Mouse (Mus musculus) forebrain, embryonic 11.5 days (tissue): ENCODE data around the gene Atp6v0a1. TPM values are rescaled to one million over a fixed set of nuclear protein-coding genes. Genes with fewer than 3 reads are reported as not detected.
A peak's percentile ranks its signal among the peaks of the same experiment; 100 is the strongest.

Experiments
- ATAC-seq: fragments of 200-750 bp; cut with Nextera tagmentation; replicated peaks from 2 replicates; pipeline ENCODE4 v1.8.0; 2017; ENCODE audit warnings: moderate TSS enrichment; ENCODE audit not compliant: low FRiP score
- DNase-seq: peaks from one replicate; pipeline ENCODE4 v3.0.0-alpha.2; 2017; ENCODE audit warnings: low spot score
- H3K27ac ChIP-seq: fragments of 300-500 bp; sonication (generic); 2 replicates; pipeline ENCODE4 v1.5.1; 2014; ENCODE audit warnings: low read depth, low read length
- H3K27me3 ChIP-seq: fragments of 300-500 bp; sonication (generic); 2 replicates; pipeline ENCODE4 v1.6.1; 2014; ENCODE audit warnings: mild to moderate bottlenecking, low read length, mixed read lengths; ENCODE audit not compliant: control insufficient read depth, insufficient read depth
- H3K36me3 ChIP-seq: fragments of 300-500 bp; sonication (generic); 2 replicates; pipeline ENCODE4 v1.6.1; 2014; ENCODE audit warnings: mild to moderate bottlenecking, low read length, moderate library complexity, mixed read lengths; ENCODE audit not compliant: control insufficient read depth, insufficient read depth
- H3K4me1 ChIP-seq: fragments of 300-500 bp; sonication (generic); replicated peaks from 2 replicates; pipeline ENCODE4 v1.6.1; 2014; ENCODE audit warnings: low read length, mixed read lengths; ENCODE audit not compliant: control insufficient read depth, insufficient read depth
- H3K4me2 ChIP-seq: fragments of 300-500 bp; sonication (generic); 2 replicates; pipeline ENCODE4 v1.6.1; 2014; ENCODE audit warnings: low read depth, mild to moderate bottlenecking, low read length, moderate library complexity, mixed read lengths; ENCODE audit not compliant: severe bottlenecking
- H3K4me3 ChIP-seq: fragments of 300-500 bp; sonication (generic); 2 replicates; pipeline ENCODE4 v1.5.1; 2014; ENCODE audit warnings: low read depth, low read length
- H3K9ac ChIP-seq: fragments of 300-500 bp; sonication (generic); 2 replicates; pipeline ENCODE4 v1.6.1; 2014; ENCODE audit warnings: low read length
- H3K9me3 ChIP-seq: fragments of 300-500 bp; sonication (generic); 2 replicates; pipeline ENCODE4 v1.6.1; 2016; ENCODE audit warnings: low read length, mixed read lengths; ENCODE audit not compliant: control insufficient read depth
- WGBS: fragments of 180-500 bp; shearing (Covaris S2); extraction: QIAGEN DNeasy Blood & Tissue Kit; methylation state at CpG from one replicate; pipeline ENCODE4 v1.1.7; 2014; 5-methylcytosine and 5-hydroxymethylcytosine counted together
- polyA plus RNA-seq: library from polyadenylated mRNA; unstranded; fragments of >200 nt; fragmentation: Nextera tagmentation; extraction: Ambion mirVana; gene quantifications from 2 replicates; pipeline ENCODE4 v1.2.1, GENCODE M21; 2014

The Atp6v0a1 gene
- polyA plus RNA-seq, 1 experiment from 2014 or later, result 47.0 TPM

DNA sequence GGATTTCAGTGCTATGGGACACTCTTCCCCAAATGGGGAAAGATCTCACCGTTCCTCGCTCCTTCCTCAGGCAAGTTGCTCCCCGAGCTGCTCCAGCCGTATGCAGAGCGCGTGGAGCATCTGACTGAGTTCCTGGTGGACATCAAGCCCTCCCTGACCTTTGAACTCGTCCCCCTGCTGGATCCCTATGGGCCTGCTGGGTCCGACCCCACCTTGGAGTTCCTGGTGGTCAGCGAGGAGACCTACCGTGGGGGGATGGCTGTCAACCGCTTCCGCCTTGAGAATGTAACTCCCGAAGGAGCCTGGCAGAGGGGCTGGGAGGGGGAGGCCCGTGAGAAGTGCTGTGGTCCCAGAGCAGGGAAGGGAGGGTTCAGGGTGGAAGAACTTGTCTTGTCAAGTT, 75.0 kb downstream of the Atp6v0a1 start:
- Histone ChIP-seq H3K9me3 (no peaks in the 10 kb centered on the region), H3K4me2 (no peak overlapping the region), H3K36me3 (no peaks in the 10 kb centered on the region; the same call in 1 of the 2 replicates), H3K27me3 (peaks cover 24% of the 10 kb centered on the region), H3K9ac (no peak overlapping the region; the same call in 1 of the 2 replicates), H3K4me1 (peaks cover 25% of the 10 kb centered on the region), H3K27ac (no peak overlapping the region), H3K4me3 (no peak overlapping the region)
- DNase-seq, result no peak
- no peak for ATAC-seq
- WGBS, result 90% methylated on average over 14 of the region's 14 CpGs

DNA sequence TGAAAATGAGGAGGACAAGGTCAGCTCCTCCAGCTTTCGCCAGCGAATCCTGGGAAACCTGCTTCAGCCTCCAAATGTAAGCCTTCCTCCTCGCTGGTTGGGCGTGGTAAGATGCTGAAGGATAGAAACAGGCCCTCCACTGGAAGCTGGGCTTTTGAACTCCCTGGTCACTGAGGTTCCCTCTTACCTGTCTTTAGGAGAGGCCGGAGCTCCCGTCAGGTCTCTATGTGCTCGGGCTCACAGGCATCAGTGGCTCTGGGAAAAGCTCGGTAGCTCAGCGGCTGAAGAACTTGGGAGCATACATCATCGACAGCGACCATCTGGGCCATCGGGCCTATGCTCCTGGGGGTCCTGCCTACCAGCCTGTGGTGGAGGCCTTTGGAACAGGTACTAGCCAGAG, 75.6 kb downstream of the Atp6v0a1 start:
- DNase-seq, result no peak

DNA sequence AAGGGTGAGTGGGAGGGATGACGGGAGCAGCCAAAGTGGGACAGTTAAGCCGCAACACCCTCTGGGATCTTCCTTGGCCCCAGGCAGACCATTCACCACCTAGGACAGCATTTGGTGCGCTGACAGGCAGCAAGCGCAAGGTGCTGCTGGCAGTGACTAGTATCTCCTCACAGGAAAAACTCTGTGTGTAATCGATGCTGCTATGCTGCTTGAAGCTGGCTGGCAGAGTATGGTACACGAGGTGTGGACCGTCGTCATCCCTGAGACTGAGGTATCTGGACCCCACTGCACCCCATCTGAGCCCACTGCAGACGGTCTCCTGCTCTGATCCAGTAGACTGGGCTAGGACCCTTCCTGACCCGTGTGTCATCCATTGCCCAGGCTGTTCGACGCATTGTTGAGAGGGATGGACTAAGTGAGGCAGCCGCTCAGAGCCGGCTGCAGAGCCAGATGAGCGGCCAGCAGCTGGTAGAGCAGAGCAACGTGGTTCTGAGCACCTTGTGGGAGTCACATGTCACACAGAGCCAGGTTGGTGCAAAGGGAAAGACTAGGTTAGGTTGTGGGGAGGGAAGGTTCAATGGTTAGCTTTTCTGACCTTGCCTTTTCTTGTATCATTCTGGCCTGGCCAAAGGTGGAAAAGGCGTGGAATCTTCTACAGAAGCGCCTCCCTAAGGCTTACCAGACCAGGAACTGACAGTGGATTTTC, 76.5 kb downstream of the Atp6v0a1 start:
- 91% methylated on average over 18 of the region's 18 CpGs for WGBS

More for the DNA sequence above, 75.6 kb downstream of the Atp6v0a1 start:
- no peak overlapping the region for H3K9ac ChIP-seq
- H3K4me3 ChIP-seq, result no peak overlapping the region
- ATAC-seq, result no peak
- WGBS, result 92% methylated on average over 12 of the region's 12 CpGs
- H3K27ac ChIP-seq, result no peak overlapping the region
- H3K4me2 ChIP-seq, result no peak overlapping the region
- no peaks in the 10 kb centered on the region; the same call in 1 of the 2 replicates for H3K36me3 ChIP-seq
- peaks cover 25% of the 10 kb centered on the region for H3K4me1 ChIP-seq
- no peaks in the 10 kb centered on the region for H3K9me3 ChIP-seq
- peaks cover 18% of the 10 kb centered on the region for H3K27me3 ChIP-seq

DNA sequence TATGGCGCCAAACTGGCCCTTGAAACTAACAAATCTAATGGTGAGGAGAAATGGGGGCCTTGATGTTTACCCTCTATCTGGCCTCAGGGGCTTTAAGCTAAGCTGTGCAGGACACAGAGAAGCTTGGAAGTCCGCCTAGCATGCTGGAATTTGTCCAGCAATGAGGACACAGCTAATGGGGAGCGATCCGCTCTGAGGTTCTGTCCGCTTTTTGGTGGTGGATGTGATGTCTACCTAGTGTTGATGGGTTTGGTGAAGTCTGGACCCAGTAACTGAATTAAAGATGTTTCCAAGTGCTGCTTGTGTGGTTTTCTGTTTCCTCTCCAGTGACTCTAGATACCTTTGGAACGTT, 77.0 kb downstream of the Atp6v0a1 start:
- Histone ChIP-seq H3K9ac (0 out of 2 replicates have a peak overlapping the region, but pooled peaks have one; percentile 2), H3K36me3 (peaks cover 4% of the 10 kb centered on the region; the same call in 1 of the 2 replicates)
- 80% methylated on average over 6 of the region's 6 CpGs for WGBS

More for the DNA sequence above, 76.5 kb downstream of the Atp6v0a1 start:
- Histone ChIP-seq H3K4me3 (no peak overlapping the region), H3K27ac (no peak overlapping the region), H3K27me3 (peaks cover 9% of the 10 kb centered on the region), H3K4me1 (peaks cover 25% of the 10 kb centered on the region), H3K36me3 (no peaks in the 10 kb centered on the region; the same call in 1 of the 2 replicates), H3K9me3 (no peaks in the 10 kb centered on the region), H3K9ac (no peak overlapping the region; the same call in none of the 2 replicates), H3K4me2 (no peak overlapping the region)
- no peak for ATAC-seq
- DNase-seq, result no peak

DNA sequence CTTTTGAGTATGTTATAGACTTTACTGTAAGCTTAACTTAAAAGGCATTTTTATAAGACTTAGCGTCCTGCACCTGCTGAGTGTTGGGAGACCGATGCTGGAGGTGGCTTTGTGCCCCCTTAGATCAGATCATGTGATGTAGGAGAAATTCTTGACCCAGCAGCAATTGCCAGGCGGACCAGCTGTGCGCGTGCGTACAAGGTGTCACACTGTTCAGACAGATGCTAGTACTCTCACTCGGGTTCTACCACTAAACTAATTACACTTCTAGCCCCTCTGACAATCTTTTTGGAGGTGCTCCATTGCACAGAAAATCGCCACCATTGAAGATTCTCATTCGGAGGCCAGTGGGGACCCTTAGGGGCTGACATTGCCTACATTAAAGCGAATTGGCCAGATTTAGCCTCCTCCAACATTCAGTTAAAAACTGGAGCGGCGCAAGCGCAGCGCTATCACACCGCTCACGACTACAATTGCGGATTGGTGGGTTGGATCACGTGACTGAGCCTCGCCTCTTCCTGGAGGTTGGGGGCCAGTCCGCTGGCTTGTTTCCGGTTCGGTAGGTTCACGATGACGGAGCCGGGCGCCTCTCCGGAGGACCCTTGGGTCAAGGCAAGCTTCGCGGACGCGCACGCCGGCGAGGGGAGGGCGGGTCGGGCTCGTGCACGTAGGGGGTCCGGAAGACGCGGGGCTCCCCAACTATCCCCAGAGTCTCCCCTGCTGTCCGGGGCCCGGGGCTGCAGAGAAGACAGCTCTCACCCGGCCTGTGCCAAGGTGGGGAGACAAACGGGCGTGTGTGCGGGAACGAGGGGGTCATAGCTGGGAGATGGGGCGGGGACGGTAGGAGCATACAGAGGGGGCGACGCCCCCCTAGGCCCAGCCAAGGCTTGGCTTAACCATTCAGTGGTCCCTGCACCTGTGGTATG, 77.8 kb downstream of the Atp6v0a1 start, which contains the start of gene Mlx:
TSS of gene Mlx (plus strand) at position 522 of the 926 bp plus-strand sequence.
- 1% methylated on average over 51 of the region's 52 CpGs for WGBS
- H3K9me3 ChIP-seq, result no peaks in the 10 kb centered on the region
- ATAC-seq (peak; percentile 81), DNase-seq (peak; percentile 93)
- H3K36me3 ChIP-seq, result peaks cover 7% of the 10 kb centered on the region; the same call in 1 of the 2 replicates
- H3K27ac ChIP-seq, result peak within 1 kb of the TSS; percentile 68
- H3K4me1 ChIP-seq, result peaks cover 21% of the 10 kb centered on the region
- peak within 1 kb of the TSS; percentile 74 for H3K9ac ChIP-seq
- H3K4me3 ChIP-seq, result peak within 1 kb of the TSS; percentile 83
- no peaks in the 10 kb centered on the region for H3K27me3 ChIP-seq
- H3K4me2 ChIP-seq, result peak within 1 kb of the TSS; percentile 93

More for the DNA sequence above, 77.0 kb downstream of the Atp6v0a1 start:
- peak overlapping the region; percentile 93 for H3K4me2 ChIP-seq
- no peak overlapping the region for H3K4me3 ChIP-seq
- peak overlapping the region; percentile 68 for H3K27ac ChIP-seq
- H3K4me1 ChIP-seq, result peaks cover 25% of the 10 kb centered on the region
- H3K9me3 ChIP-seq, result no peaks in the 10 kb centered on the region
- ATAC-seq (no peak), DNase-seq (no peak)
- peaks cover 4% of the 10 kb centered on the region for H3K27me3 ChIP-seq

DNA sequence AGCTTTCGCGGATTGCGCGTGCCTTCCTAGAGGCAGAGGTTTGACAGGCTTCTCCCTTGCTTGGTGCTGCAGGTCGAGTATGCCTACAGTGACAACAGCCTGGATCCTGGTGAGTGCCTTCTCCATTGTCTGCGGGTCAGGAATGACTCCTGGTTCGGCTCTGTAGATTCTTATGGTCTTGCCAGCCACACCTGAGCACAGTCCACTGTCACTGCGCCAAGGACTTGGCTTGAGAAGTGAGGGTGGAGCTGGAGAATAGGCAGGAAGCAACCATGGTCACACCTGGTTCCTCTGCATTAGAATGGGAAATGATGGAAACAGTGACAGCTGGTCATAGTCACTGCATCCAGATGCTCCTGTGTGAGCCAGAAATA, 78.4 kb downstream of the Atp6v0a1 start:
- H3K4me2 ChIP-seq, result peak overlapping the region; percentile 93
- ATAC-seq (no peak), DNase-seq (no peak)
- H3K27ac ChIP-seq, result no peak overlapping the region; the same call in 1 of the 2 replicates
- WGBS, result 8% methylated on average over 8 of the region's 8 CpGs
- H3K9me3 ChIP-seq, result no peaks in the 10 kb centered on the region
- H3K36me3 ChIP-seq, result peaks cover 14% of the 10 kb centered on the region
- peaks cover 21% of the 10 kb centered on the region for H3K4me1 ChIP-seq
- peak overlapping the region; percentile 74 for H3K9ac ChIP-seq
- no peaks in the 10 kb centered on the region for H3K27me3 ChIP-seq
- H3K4me3 ChIP-seq, result peak overlapping the region; percentile 83

DNA sequence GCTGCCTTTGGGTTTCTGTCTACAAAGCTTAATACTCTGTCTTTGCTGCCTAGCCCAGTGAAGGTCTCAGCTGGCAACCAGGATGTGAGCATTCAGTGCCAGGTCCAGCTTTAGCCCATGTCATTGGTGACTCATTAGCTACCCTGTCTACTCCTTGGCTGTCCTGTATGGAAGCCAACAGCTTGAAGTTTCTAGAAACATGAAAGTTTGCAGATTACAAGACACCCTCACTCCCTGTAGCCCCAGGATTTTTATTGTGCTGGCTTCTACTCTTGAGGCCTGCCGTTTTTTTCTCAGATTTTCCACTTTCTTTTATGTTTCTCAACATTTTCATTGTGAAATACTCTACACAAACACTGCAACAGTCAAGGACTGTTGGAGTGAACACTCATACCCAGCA, 80.7 kb downstream of the Atp6v0a1 start:
- peaks cover 15% of the 10 kb centered on the region for H3K36me3 ChIP-seq
- no peak overlapping the region for H3K9ac ChIP-seq
- no peaks in the 10 kb centered on the region for H3K9me3 ChIP-seq
- H3K4me3 ChIP-seq, result no peak overlapping the region
- H3K27me3 ChIP-seq, result no peaks in the 10 kb centered on the region
- no peak overlapping the region for H3K27ac ChIP-seq
- ATAC-seq, result no peak
- H3K4me1 ChIP-seq, result peaks cover 16% of the 10 kb centered on the region
- DNase-seq, result no peak
- 78% methylated on average over 1 of the region's 1 CpGs for WGBS
- no peak overlapping the region for H3K4me2 ChIP-seq

DNA sequence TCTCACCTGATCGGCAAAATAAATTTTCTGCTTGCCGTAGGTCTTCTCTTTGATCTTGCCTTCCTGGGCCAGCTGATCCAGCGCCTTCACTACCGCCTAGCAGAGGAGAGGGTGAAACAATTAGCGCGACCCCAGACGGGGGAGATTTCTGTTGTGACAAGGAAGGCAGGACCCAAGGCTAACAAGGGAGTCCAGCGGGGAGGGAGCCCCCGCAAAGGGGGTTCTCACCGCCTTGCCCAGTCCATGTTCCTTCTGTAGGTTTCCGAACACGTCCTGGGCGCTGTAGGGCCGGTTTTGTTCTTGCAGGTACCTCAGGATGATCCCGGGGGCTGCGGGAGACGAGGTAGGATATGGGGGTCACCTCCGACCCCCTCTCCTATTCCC, 85.7 kb downstream of the Atp6v0a1 start:
- H3K4me3 ChIP-seq, result peak overlapping the region; percentile 70
- peak overlapping the region; percentile 89 for H3K4me2 ChIP-seq
- DNase-seq (no peak), ATAC-seq (no peak; the same call in 1 of the 2 replicates)
- H3K27ac ChIP-seq, result peak overlapping the region; percentile 80; the same call in 1 of the 2 replicates
- H3K4me1 ChIP-seq, result no peaks in the 10 kb centered on the region
- H3K9ac ChIP-seq, result peak overlapping the region; percentile 89
- H3K36me3 ChIP-seq, result peaks cover 17% of the 10 kb centered on the region
- WGBS, result 1% methylated on average over 18 of the region's 18 CpGs
- no peaks in the 10 kb centered on the region for H3K9me3 ChIP-seq
- H3K27me3 ChIP-seq, result no peaks in the 10 kb centered on the region
